20 mouse cellular contexts compared by ENCODE assay signal in the genomic region with DNA sequence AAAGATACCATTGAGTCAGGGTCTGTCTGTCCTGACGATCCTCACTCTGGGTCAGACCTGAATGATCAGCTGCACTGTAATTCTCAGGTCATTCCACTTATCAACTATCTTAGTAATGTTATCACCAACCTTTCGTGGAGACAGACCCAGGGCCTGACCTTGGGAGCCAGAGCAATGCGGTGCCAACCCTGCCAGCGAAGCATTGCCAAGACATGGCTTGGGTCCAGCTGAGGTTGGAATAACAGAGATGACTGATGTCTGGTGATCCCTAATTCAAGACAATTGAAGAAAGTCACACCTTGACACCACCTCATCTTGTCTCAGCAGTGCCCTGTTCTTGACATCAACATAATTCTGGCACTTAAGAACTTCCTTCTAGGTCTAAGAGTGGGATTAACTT. TPM values are rescaled to one million over a fixed set of nuclear protein-coding genes. Genes with fewer than 3 reads are reported as not detected.
A peak's percentile ranks its signal among the peaks of the same experiment; 100 is the strongest.
DNase-seq lines count a peak whose midpoint lies in the region; TF ChIP-seq lines count a peak whose summit lies in the region.
"Had no signal": no experiment of that assay in that cellular context is flagged by ENCODE, and none has a peak within 500 bp of the region (broad histone marks: within the 10 kb centered on the region; RNA-seq: fewer than 3 reads in every experiment).

No protein-coding gene starts in this region.

- no peaks in the 10 kb centered on the region for H3K9me3 ChIP-seq in heart, embryonic 10.5 days
- H3K9me3 ChIP-seq: embryonic facial prominence, embryonic 13.5 days; hindbrain, embryonic 12.5 days; megakaryocyte, embryonic 14.5 days; neural tube, embryonic 13.5 days; stomach, embryonic 15.5 days had no signal

- no peak for TF ChIP-seq POLR2A in cerebellum, adult 2 months (IDR thresholded peaks at IDR 0.05; ENCODE audit: borderline replicate concordance, insufficient read depth, low read length)

- 37% methylated on average over 4 of the region's 4 CpGs for WGBS in cerebellum, adult 2 months
- 78% methylated on average over 4 of the region's 4 CpGs for WGBS in heart, embryonic 10.5 days

- no peak overlapping the region for H3K4me3 ChIP-seq in cerebellum, adult 2 months (replicated peaks; ENCODE audit: insufficient read depth, low read depth, low read length)
- H3K4me3 ChIP-seq in heart, embryonic 10.5 days = no peak overlapping the region
- H3K4me3 ChIP-seq: embryonic facial prominence, embryonic 13.5 days; hindbrain, embryonic 12.5 days; layer of hippocampus, adult 2 months; megakaryocyte, embryonic 14.5 days; neural tube, embryonic 13.5 days; stomach, embryonic 15.5 days had no signal

- no peaks in the 10 kb centered on the region for H3K27me3 ChIP-seq in cerebellum, adult 2 months (ENCODE audit: control insufficient read depth, insufficient read depth, low read length)
- no peaks in the 10 kb centered on the region for H3K27me3 ChIP-seq in heart, embryonic 10.5 days (ENCODE audit: insufficient read depth, poor library complexity, severe bottlenecking)
- H3K27me3 ChIP-seq: embryonic facial prominence, embryonic 13.5 days; hindbrain, embryonic 12.5 days; neural tube, embryonic 13.5 days; stomach, embryonic 15.5 days had no signal

- H3K27ac ChIP-seq in cerebellum, adult 2 months (ENCODE audit: insufficient read depth, low read length) = no peak overlapping the region
- H3K27ac ChIP-seq in heart, embryonic 10.5 days = no peak overlapping the region
- H3K27ac ChIP-seq: embryonic facial prominence, embryonic 13.5 days; hindbrain, embryonic 12.5 days; kidney, postnatal 0 days; layer of hippocampus, adult 2 months; neural tube, embryonic 13.5 days; stomach, embryonic 15.5 days had no signal

- intact Hi-C loops in heart, postnatal 10 days (cut with DNase I) = loop anchor here (2.0 to 5.0 kb wide), 3 partner anchors 266 to 949 kb away; partner anchors contain the start of gene Lekr1

- peaks cover 13% of the 10 kb centered on the region for H3K4me1 ChIP-seq in cerebellum, adult 2 months (ENCODE audit: control insufficient read depth, insufficient read depth, low read length)
- H3K4me1 ChIP-seq in heart, embryonic 10.5 days = peaks cover 15% of the 10 kb centered on the region

- peak; percentile 31 to 47 for DNase-seq in cerebellum, adult 2 months
- DNase-seq in cerebellum, adult 9-10 months = no peak
- peak; percentile 62 to 69 for DNase-seq in heart, postnatal 10 days
- no peak for DNase-seq in heart, embryonic 10.5 days (ENCODE audit: low spot score)
- peak; percentile 47 to 54 for DNase-seq in kidney, postnatal 25 days
- no peak for DNase-seq in kidney, adult 11 months
- DNase-seq in adrenal gland, postnatal 10 days = peak; percentile 85
- no peak for DNase-seq in urinary bladder, postnatal 4 days (ENCODE audit: low spot score in 2 of 2)
- DNase-seq: liver; lung, adult 18-20 months; midbrain, embryonic 14.5 days; right cerebral cortex, postnatal 25 days; thymus, adult 18-20 months had no signal

- H3K36me3 ChIP-seq in heart, embryonic 10.5 days = no peaks in the 10 kb centered on the region
- H3K36me3 ChIP-seq: embryonic facial prominence, embryonic 13.5 days; hindbrain, embryonic 12.5 days; neural tube, embryonic 13.5 days; stomach, embryonic 15.5 days had no signal

- TF ChIP-seq CTCF in cerebellum, adult 2 months (IDR thresholded peaks at IDR 0.05; ENCODE audit: borderline replicate concordance, insufficient read depth, low read depth, low read length) = no peak

RNA-seq across cellular contexts. Expression of gene Ccnl1, which starts 24.3 kb away (rescaled TPM):
- polyA plus RNA-seq in cerebellum, adult 2 months (2012; rRNA removed) = 85.6 and 96.7 TPM in 2 replicates
- 10 to 100 TPM; 33.7 to 35.8 TPM for total RNA-seq in heart, postnatal 10 days (2021)
- 78.4 and 85.9 TPM in 2 replicates for polyA plus RNA-seq in heart, embryonic 10.5 days (2016; fragmentation: Nextera tagmentation; extraction: Ambion mirVana)
- 10 to 100 TPM; 91.1 to 99.3 TPM for total RNA-seq in adrenal gland, postnatal 10 days (2021)

Comparison
In these comparisons a context has a peak if more than half of its experiments do, and no peak if none do; other contexts are left out.
1. DNase-seq: peak in cerebellum, adult 2 months (2 of 2), heart, postnatal 10 days (2 of 2), kidney, postnatal 25 days (2 of 2) and adrenal gland, postnatal 10 days (single experiment); none in cerebellum, adult 9-10 months (single experiment), heart, embryonic 10.5 days (single experiment), kidney, adult 11 months (single experiment) and urinary bladder, postnatal 4 days (0 of 2).